Mouse (Mus musculus): ENCODE measurements around the gene Hbb-bh2. TPM values are rescaled to one million over a fixed set of nuclear protein-coding genes. Genes with fewer than 3 reads are reported as not detected.
"Not testable (repeated sequence)": the region's sequence is repeated elsewhere in the genome, so short reads cannot be mapped to it uniquely, and the experiment has no call there.

Gene Hbb-bh2
- polyA plus RNA-seq, 1 experiment from 2014 or later, result not detected

DNA sequence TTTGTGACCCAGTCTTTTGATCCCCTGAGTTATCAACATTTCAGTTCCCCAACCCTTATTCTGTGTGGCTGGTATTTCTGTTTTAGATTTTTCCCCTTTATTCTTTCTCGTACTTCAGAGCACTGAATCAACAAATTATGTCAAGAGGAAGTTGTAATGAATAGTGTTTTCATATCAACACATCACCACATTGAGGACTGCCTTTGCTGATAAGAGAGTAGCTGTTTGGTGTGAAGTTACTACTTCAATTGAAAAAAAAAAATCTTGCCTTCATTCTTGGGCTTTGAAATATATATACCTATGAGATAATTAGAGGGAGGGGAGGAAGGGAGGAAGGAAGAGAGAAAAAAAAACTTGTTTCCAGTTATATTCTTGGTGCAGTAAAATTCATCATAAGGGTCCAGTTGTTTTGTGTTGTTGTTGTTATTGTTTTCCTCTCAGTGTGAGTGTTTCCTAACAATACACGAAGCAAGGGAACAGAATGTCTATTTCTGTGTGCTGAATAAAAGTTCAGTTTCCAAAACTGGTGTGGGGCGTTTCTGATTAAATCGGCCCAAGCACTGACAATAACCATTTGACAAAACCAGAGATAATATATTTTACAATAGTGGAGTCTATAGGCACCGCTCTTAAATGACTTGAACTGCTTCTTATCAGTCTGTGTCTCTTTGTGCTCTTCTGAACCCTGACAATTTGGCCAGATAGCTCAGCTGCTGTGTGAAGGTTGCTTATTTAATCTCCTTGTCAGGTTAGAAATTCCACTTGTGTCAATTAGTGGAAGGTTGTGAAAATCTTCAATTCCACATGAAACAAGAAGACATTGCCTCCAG, 31.1 kb downstream of the Hbb-bh2 start:
- no peaks in the 10 kb centered on the region for H3K36me3 ChIP-seq (ENCODE audit: control insufficient read depth, insufficient read depth, low read length)
- WGBS, result 65% methylated on average over 5 of the region's 5 CpGs
- H3K27me3 ChIP-seq (ENCODE audit: control insufficient read depth, insufficient read depth, low read length), result no peaks in the 10 kb centered on the region
- H3K9me3 ChIP-seq (ENCODE audit: control insufficient read depth, low read length), result no peaks in the 10 kb centered on the region
- H3K4me2 ChIP-seq (replicated peaks; ENCODE audit: low read depth, low read length), result no peak overlapping the region
- no peak overlapping the region for H3K9ac ChIP-seq (ENCODE audit: low read depth, low read length)
- H3K4me1 ChIP-seq (ENCODE audit: control insufficient read depth, insufficient read depth, low read length), result no peaks in the 10 kb centered on the region
- H3K4me3 ChIP-seq (ENCODE audit: low read length), result no peak overlapping the region
- no peak for ATAC-seq (ENCODE audit: low FRiP score, low TSS enrichment)
- no peak overlapping the region for H3K27ac ChIP-seq (ENCODE audit: low read depth, low read length)

DNA sequence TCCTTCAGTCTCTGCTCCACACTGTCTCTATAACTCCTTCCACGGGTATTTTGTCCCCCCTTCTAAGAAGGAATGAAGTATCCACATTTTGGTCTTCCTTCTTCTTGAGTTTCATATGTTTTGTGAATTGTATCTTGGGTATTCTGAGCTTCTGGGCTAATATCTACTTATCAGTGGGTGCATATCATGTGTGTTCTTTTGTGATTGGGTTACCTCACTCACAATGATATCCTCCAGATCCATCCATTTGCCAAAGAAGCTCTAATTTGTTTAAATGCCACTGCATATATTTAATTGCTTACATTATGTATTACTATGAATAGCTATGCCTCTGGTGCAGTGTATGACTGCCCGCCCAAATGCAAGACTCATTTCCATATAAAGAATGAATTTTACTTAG, 32.2 kb downstream of the Hbb-bh2 start:
- not testable (repeated sequence) for H3K27me3 ChIP-seq (ENCODE audit: control insufficient read depth, insufficient read depth, low read length); ATAC-seq (ENCODE audit: low FRiP score, low TSS enrichment); H3K27ac ChIP-seq (ENCODE audit: low read depth, low read length); H3K4me2 ChIP-seq (replicated peaks; ENCODE audit: low read depth, low read length); H3K9ac ChIP-seq (ENCODE audit: low read depth, low read length); H3K36me3 ChIP-seq (ENCODE audit: control insufficient read depth, insufficient read depth, low read length); H3K4me3 ChIP-seq (ENCODE audit: low read length); H3K9me3 ChIP-seq (ENCODE audit: control insufficient read depth, low read length); H3K4me1 ChIP-seq (ENCODE audit: control insufficient read depth, insufficient read depth, low read length)
- WGBS, result 68% methylated on average over 2 of the region's 2 CpGs

DNA sequence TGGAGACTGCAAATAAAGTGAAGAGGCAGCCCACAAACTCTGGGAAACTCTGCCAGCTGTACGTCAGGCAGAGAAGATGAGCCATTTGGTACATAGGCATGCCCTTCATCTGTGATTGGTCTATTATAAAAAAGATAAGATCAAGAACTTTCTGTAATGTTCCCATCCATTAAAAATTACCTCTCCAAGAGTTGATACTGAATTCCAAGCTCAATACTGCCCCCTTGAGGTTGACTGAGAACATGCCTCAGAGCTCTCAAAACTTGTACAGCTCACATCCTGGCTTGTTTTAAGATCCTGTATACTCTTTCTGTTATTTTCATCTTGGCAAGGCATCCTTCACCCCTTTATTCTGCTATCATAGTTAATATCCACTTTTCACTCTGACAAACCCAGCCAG, 33.5 kb downstream of the Hbb-bh2 start:
- H3K9ac ChIP-seq (ENCODE audit: low read depth, low read length), result no peak overlapping the region
- 67% methylated on average over 1 of the region's 1 CpGs for WGBS
- no peaks in the 10 kb centered on the region for H3K27me3 ChIP-seq (ENCODE audit: control insufficient read depth, insufficient read depth, low read length)
- H3K27ac ChIP-seq (ENCODE audit: low read depth, low read length), result no peak overlapping the region
- H3K4me3 ChIP-seq (ENCODE audit: low read length), result no peak overlapping the region
- no peaks in the 10 kb centered on the region for H3K9me3 ChIP-seq (ENCODE audit: control insufficient read depth, low read length)
- H3K4me1 ChIP-seq (ENCODE audit: control insufficient read depth, insufficient read depth, low read length), result no peaks in the 10 kb centered on the region
- ATAC-seq (ENCODE audit: low FRiP score, low TSS enrichment), result no peak
- no peak overlapping the region for H3K4me2 ChIP-seq (replicated peaks; ENCODE audit: low read depth, low read length)
- no peaks in the 10 kb centered on the region for H3K36me3 ChIP-seq (ENCODE audit: control insufficient read depth, insufficient read depth, low read length)

DNA sequence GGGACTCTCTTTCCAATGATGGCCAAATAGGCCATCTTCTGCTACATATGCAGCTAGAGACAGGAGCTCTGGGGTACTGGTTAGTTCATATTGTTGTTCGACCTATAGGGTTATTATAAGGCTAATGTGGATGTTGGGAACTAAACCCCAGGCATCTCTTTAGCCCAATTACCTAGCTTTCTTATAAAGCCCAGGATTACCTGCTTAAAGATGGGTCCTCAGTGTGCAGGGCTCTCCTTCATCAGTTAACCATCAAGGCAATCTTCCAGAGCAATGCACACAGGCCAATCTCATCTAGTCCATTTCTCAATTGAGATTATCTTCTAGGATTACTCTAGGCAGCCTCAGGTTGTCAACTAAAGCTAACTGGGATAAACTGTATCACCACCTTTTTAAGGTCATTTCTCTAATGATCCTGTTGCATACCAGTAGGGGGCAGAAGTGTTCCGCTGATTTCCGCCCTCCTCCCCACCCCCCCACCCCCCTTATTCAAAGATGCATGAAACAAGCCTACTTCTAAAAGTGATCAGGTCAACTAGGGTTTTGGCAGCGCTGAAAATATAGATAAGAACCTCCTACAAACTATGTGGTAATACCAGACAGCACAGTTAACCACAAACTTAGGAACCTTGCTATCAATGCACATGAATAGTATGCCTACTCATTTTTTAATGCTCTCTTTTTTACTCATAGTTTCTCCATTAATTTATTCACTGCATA, 47.5 kb downstream of the Hbb-bh2 start:
- H3K4me1 ChIP-seq (ENCODE audit: control insufficient read depth, insufficient read depth, low read length), result no peaks in the 10 kb centered on the region
- H3K9ac ChIP-seq (ENCODE audit: low read depth, low read length), result no peak overlapping the region
- H3K4me2 ChIP-seq (replicated peaks; ENCODE audit: low read depth, low read length), result no peak overlapping the region
- no peak for ATAC-seq (ENCODE audit: low FRiP score, low TSS enrichment)
- no peak overlapping the region for H3K27ac ChIP-seq (ENCODE audit: low read depth, low read length)
- no peaks in the 10 kb centered on the region for H3K36me3 ChIP-seq (ENCODE audit: control insufficient read depth, insufficient read depth, low read length)
- no peak overlapping the region for H3K4me3 ChIP-seq (ENCODE audit: low read length)
- H3K9me3 ChIP-seq (ENCODE audit: control insufficient read depth, low read length), result no peaks in the 10 kb centered on the region
- 29% methylated on average over 4 of the region's 4 CpGs for WGBS
- no peaks in the 10 kb centered on the region for H3K27me3 ChIP-seq (ENCODE audit: control insufficient read depth, insufficient read depth, low read length)

DNA sequence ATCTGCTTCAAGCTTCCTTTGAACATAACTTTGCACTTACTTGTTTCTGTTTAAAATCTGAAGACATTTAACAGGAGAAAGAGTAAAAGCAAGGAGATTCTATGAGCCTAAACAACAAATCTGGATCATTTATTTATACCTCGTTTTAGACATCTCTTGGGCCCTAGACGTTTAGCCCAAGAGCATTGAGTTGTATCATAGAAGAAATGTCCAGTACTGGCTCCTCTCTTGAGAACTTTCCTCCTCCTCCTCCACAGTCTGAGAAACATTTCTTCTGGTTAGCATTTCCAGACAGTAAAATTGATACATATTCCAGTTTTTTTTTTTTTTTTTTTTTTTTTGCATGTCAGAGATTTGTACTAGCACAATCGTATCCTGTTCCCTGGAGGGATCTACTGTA, 48.6 kb downstream of the Hbb-bh2 start, which contains the start of gene Olfr67:
TSS of gene Olfr67 (minus strand) at position 101 of the 400 bp plus-strand sequence.
- H3K27me3 ChIP-seq (ENCODE audit: control insufficient read depth, insufficient read depth, low read length), result no peaks in the 10 kb centered on the region
- no peaks in the 10 kb centered on the region for H3K36me3 ChIP-seq (ENCODE audit: control insufficient read depth, insufficient read depth, low read length)
- H3K4me3 ChIP-seq (ENCODE audit: low read length), result no peak within 1 kb of the TSS
- H3K9me3 ChIP-seq (ENCODE audit: control insufficient read depth, low read length), result no peaks in the 10 kb centered on the region
- H3K9ac ChIP-seq (ENCODE audit: low read depth, low read length), result no peak within 1 kb of the TSS
- WGBS, result 79% methylated on average over 3 of the region's 3 CpGs
- no peak within 1 kb of the TSS for H3K27ac ChIP-seq (ENCODE audit: low read depth, low read length)
- ATAC-seq (ENCODE audit: low FRiP score, low TSS enrichment), result no peak
- H3K4me2 ChIP-seq (replicated peaks; ENCODE audit: low read depth, low read length), result no peak within 1 kb of the TSS
- H3K4me1 ChIP-seq (ENCODE audit: control insufficient read depth, insufficient read depth, low read length), result no peaks in the 10 kb centered on the region

Other genes with a start within 250 kb of the Hbb-bh2 start
- gene Olfr619, start 239.9 kb downstream of the Hbb-bh2 start, polyA plus RNA-seq (2014; fragmentation: Nextera tagmentation; extraction: Ambion mirVana), result not detected in 2 replicates
- gene Olfr620, start 228.0 kb downstream of the Hbb-bh2 start, polyA plus RNA-seq (2014; fragmentation: Nextera tagmentation; extraction: Ambion mirVana), result not detected in 2 replicates
- not detected in 2 replicates for gene Olfr622, start 197.8 kb downstream of the Hbb-bh2 start, polyA plus RNA-seq (2014; fragmentation: Nextera tagmentation; extraction: Ambion mirVana)
- not detected in 2 replicates for gene Olfr623, start 176.8 kb downstream of the Hbb-bh2 start, polyA plus RNA-seq (2014; fragmentation: Nextera tagmentation; extraction: Ambion mirVana)
- gene Olfr624, start 169.3 kb downstream of the Hbb-bh2 start, polyA plus RNA-seq (2014; fragmentation: Nextera tagmentation; extraction: Ambion mirVana), result 0.04 TPM in 1 of 2 replicates, not detected in the other
- not detected in 2 replicates for gene Olfr625-ps1, start 157.8 kb downstream of the Hbb-bh2 start, polyA plus RNA-seq (2014; fragmentation: Nextera tagmentation; extraction: Ambion mirVana)
- gene Olfr243, start 125.8 kb downstream of the Hbb-bh2 start, polyA plus RNA-seq (2014; fragmentation: Nextera tagmentation; extraction: Ambion mirVana), result not detected in 2 replicates
- gene Olfr628, start 110.1 kb downstream of the Hbb-bh2 start, polyA plus RNA-seq (2014; fragmentation: Nextera tagmentation; extraction: Ambion mirVana), result not detected in 2 replicates
- not detected in 2 replicates for gene Olfr629, start 95.6 kb downstream of the Hbb-bh2 start, polyA plus RNA-seq (2014; fragmentation: Nextera tagmentation; extraction: Ambion mirVana)
- not detected in 2 replicates for gene Olfr630, start 83.2 kb downstream of the Hbb-bh2 start, polyA plus RNA-seq (2014; fragmentation: Nextera tagmentation; extraction: Ambion mirVana)
- not detected in 2 replicates for gene Olfr69, start 68.9 kb downstream of the Hbb-bh2 start, polyA plus RNA-seq (2014; fragmentation: Nextera tagmentation; extraction: Ambion mirVana)
- gene Olfr68, start 60.8 kb downstream of the Hbb-bh2 start, polyA plus RNA-seq (2014; fragmentation: Nextera tagmentation; extraction: Ambion mirVana), result not detected in 2 replicates
- not detected in 2 replicates for gene Olfr67, start 48.7 kb downstream of the Hbb-bh2 start, polyA plus RNA-seq (2014; fragmentation: Nextera tagmentation; extraction: Ambion mirVana)
- 1,529 and 1,788 TPM in 2 replicates for gene Hbb-bt, start 26.5 kb downstream of the Hbb-bh2 start, polyA plus RNA-seq (2014; fragmentation: Nextera tagmentation; extraction: Ambion mirVana)
- 3,842 and 4,307 TPM in 2 replicates for gene Hbb-bs, start 12.4 kb downstream of the Hbb-bh2 start, polyA plus RNA-seq (2014; fragmentation: Nextera tagmentation; extraction: Ambion mirVana)
- 2.8 and 6.5 TPM in 2 replicates for gene Hbb-bh1, start 2.6 kb upstream of the Hbb-bh2 start, polyA plus RNA-seq (2014; fragmentation: Nextera tagmentation; extraction: Ambion mirVana)
- gene Hbb-y, start 12.7 kb upstream of the Hbb-bh2 start, polyA plus RNA-seq (2014; fragmentation: Nextera tagmentation; extraction: Ambion mirVana), result 578 and 855 TPM in 2 replicates
- not detected in 2 replicates for gene Olfr66, start 45.7 kb upstream of the Hbb-bh2 start, polyA plus RNA-seq (2014; fragmentation: Nextera tagmentation; extraction: Ambion mirVana)
- gene Olfr64, start 54.0 kb upstream of the Hbb-bh2 start, polyA plus RNA-seq (2014; fragmentation: Nextera tagmentation; extraction: Ambion mirVana), result not detected in 2 replicates
- gene Olfr65, start 63.0 kb upstream of the Hbb-bh2 start, polyA plus RNA-seq (2014; fragmentation: Nextera tagmentation; extraction: Ambion mirVana), result not detected in 2 replicates
- not detected in 2 replicates for gene Olfr631, start 88.3 kb upstream of the Hbb-bh2 start, polyA plus RNA-seq (2014; fragmentation: Nextera tagmentation; extraction: Ambion mirVana)
- not detected in 2 replicates for gene Olfr632, start 93.8 kb upstream of the Hbb-bh2 start, polyA plus RNA-seq (2014; fragmentation: Nextera tagmentation; extraction: Ambion mirVana)
- gene Olfr633, start 103.9 kb upstream of the Hbb-bh2 start, polyA plus RNA-seq (2014; fragmentation: Nextera tagmentation; extraction: Ambion mirVana), result not detected in 2 replicates
- 0.03 TPM in 1 of 2 replicates, not detected in the other for gene Olfr635, start 130.6 kb upstream of the Hbb-bh2 start, polyA plus RNA-seq (2014; fragmentation: Nextera tagmentation; extraction: Ambion mirVana)
- not detected in 2 replicates for gene Olfr638, start 158.2 kb upstream of the Hbb-bh2 start, polyA plus RNA-seq (2014; fragmentation: Nextera tagmentation; extraction: Ambion mirVana)
- gene Olfr639, start 176.8 kb upstream of the Hbb-bh2 start, polyA plus RNA-seq (2014; fragmentation: Nextera tagmentation; extraction: Ambion mirVana), result 0.03 TPM in 1 of 2 replicates, not detected in the other
- gene Olfr640, start 185.1 kb upstream of the Hbb-bh2 start, polyA plus RNA-seq (2014; fragmentation: Nextera tagmentation; extraction: Ambion mirVana), result not detected in 2 replicates
- gene Olfr641, start 194.9 kb upstream of the Hbb-bh2 start, polyA plus RNA-seq (2014; fragmentation: Nextera tagmentation; extraction: Ambion mirVana), result not detected in 2 replicates
- gene Olfr642, start 212.1 kb upstream of the Hbb-bh2 start, polyA plus RNA-seq (2014; fragmentation: Nextera tagmentation; extraction: Ambion mirVana), result not detected in 2 replicates
- not detected in 2 replicates for gene 4930516K23Rik, start 220.9 kb upstream of the Hbb-bh2 start, polyA plus RNA-seq (2014; fragmentation: Nextera tagmentation; extraction: Ambion mirVana)
- not detected in 2 replicates for gene Olfr644, start 231.3 kb upstream of the Hbb-bh2 start, polyA plus RNA-seq (2014; fragmentation: Nextera tagmentation; extraction: Ambion mirVana)
- not detected in 2 replicates for gene Olfr645, start 244.9 kb upstream of the Hbb-bh2 start, polyA plus RNA-seq (2014; fragmentation: Nextera tagmentation; extraction: Ambion mirVana)

All from kidney, embryonic 14.5 days (tissue).